Mouse (Mus musculus): ENCODE measurements around the gene Negr1.
A peak's percentile ranks its signal among the peaks of the same experiment; 100 is the strongest.

The Negr1 gene

GRCm38 (mm10) chr3:156796061-156796691 is 234.6 kb downstream of the Negr1 start:
- no peak for DNase-seq (ENCODE audit: low spot score)

DNA sequence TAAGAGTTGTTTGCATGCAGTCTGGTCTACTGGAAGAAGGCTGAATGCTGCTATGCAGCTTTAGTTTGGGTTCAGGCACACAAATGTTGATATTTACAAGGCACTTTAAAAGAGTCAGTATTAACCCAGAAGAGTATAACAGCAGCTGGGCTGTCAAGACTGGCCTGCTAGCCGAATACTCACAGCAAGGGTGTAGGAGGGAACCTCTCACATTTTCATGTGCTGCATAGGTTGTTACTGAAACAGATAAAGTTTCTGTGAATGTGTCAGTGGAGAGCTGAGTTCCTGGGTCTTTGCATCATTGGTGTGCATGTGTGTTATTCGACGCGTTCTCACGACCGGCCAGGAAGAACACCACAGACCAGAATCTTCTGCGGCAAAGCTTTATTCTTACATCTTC is 237.6 kb downstream of the Negr1 start:
- DNase-seq (ENCODE audit: low spot score): no peak

GRCm38 (mm10) chr3:156809836-156810235 is 248.2 kb downstream of the Negr1 start:
- DNase-seq (ENCODE audit: low spot score): no peak

DNA sequence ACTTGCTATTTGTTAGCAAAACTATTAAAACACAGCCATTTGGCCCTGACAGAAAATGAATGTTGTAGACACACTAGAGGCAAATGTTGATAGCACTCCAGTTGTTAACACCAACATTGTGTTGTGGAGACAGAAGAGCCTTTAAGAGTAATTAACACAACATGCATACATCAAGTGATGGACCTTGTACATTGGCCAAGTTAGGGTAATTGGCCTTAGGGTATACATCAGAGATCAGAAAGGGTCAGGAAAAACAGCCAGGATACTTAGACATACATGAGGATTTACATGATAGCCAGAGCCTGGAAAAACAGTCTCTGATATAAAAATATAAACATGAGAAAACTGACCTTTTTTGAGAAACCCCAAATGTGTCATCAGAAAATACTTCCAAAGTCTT is 255.3 kb downstream of the Negr1 start:
- DNase-seq (ENCODE audit: low spot score): no peak

GRCm38 (mm10) chr3:156817452-156817851 is 255.9 kb downstream of the Negr1 start:
- no peak for DNase-seq (ENCODE audit: low spot score)

DNA sequence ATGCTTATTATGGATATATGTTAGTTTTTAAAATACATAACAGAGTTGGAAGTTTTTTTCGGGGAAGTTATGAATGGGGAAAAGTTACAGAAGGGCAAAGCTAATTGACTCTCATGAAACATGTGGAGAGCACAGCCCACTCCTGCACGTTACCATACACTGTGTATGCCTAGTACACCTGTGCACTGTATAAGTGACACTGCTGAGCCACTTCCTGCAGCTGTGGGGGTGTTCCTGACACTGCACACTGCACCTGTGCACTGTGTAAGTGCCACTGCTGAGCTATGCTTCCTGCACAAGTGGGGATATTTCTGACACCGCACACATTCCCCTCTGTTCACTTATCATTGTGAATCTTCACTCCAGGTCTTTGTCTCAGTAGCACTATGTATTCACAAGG is 261.4 kb downstream of the Negr1 start:
- no peak for DNase-seq (ENCODE audit: low spot score)

- DNase-seq (ENCODE audit: low spot score): no peak
These were observed 272.3 kb downstream of the Negr1 start for GRCm38 (mm10) chr3:156833920-156834319.

- DNase-seq (ENCODE audit: low spot score): no peak
These were observed 277.0 kb downstream of the Negr1 start for GRCm38 (mm10) chr3:156838550-156838949.

- DNase-seq (ENCODE audit: low spot score): no peak
These were observed 286.8 kb downstream of the Negr1 start for GRCm38 (mm10) chr3:156848385-156848784.

DNA sequence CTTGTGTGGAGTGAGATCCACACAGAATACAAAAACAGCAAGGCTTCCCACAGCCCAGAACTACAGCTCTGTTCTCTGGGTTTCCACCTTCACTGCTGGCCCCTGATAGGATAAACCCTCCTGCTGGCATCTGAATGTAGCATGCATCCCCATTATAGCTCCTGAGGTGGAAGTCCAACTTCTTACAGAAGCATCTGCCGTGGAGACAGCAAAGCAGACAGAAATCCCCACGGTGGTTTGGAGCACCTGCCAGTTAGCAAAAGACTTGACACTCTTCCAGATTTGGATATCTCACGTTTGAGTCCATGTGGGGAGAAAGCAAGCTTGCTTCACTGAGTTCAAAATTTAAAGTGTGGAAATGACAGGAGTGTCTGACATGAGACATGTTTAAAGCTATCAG is 290.3 kb downstream of the Negr1 start:
- no peak for DNase-seq (ENCODE audit: low spot score)

DNA sequence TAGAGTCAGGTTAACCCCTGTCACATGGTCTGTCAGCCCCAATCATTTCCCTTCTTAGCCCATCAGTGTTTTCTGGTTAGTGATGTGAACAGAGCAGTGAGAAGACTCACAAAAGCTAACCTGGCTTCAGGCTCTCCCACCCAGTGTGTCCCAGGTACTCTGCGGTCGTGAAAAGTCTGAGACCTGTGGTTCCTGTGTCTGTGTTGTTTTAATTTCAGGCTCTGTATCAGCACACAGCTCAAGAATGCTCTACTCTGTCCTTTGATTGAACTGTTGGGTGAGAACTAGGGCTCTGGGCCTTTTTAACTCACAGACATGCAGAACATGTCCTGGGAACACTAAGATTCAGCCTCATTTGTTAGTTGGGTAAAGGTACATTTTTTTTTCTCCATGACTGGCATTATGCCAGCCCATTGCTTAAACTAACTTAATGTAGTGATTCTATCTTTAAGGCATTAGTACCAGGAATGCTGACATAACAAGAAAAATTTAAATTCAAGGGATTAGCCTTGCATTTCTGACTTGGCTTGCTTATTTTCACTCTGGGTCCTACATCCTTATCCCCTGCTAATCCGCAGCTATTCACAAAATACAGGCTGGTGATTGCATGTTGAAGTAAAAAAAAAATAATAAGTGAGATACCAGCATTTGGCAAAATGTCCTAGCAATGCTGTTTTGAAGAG is 308.8 kb downstream of the Negr1 start:
- DNase-seq (ENCODE audit: low spot score): no peak

DNA sequence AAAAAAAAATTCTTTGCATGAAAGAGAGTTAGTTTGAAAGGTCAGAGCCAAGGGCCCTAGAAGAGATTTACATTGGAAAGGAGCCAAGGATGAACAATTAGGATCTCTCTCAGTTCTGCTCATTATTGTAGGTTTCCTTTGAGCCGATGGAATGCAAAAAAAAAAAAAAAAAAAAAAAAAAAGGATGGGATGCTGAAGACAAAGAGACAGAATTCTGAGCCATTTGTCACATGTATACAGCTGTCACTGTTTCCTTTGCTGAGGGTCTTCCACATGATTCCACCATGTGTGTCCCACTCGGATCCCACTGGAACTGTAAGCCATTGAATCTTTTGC is 309.3 kb downstream of the Negr1 start:
- no peak for DNase-seq (ENCODE audit: low spot score)

DNA sequence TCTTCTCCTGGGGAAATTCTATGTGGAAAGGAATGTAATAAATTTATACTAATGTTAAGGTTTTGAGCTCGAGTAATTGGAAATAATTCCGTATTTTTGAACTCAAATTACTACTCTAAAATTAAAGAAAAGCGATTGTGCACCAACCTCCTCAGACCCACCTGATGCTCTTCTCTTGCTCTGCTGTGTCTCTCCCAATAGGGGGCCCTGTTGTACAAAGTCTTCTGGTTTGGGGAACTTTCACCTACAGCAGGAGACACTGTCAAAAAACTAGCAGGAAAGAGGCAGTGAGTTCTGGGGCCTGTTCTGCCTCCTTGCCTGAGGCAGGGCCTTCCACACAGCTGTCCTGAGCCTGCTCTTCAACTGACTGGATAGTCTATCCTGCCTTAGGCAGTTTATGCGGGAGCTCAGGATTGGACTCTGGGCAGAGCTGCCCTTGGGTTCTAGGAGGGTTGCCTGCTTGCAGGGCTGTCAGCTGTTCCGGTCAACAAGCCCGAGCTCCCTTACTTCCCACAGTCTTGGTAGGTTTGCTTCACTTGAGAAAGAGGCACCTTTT is 310.1 kb downstream of the Negr1 start:
- DNase-seq (ENCODE audit: low spot score): peak; percentile 38

- DNase-seq (ENCODE audit: low spot score): no peak
These were observed 315.0 kb downstream of the Negr1 start for GRCm38 (mm10) chr3:156876551-156876950.

DNA sequence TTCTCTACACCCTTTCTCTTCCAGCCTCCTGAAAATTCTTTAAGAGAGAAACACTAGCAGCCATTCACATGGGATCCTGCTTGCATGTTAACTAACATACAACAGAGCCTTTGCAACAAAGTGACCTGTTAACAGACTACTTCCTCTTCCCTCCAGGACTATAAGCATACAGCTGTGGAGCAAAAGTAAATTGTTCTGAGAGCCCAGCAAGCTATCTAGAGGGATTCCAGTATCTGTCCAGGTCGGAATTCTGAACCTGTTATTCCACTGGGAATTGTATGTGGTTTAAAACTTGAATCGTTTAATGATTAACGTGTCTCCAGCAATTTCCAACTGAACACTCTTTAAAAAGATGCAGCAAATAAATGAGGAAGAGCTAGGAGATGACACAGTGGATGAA is 320.5 kb downstream of the Negr1 start:
- no peak for DNase-seq (ENCODE audit: low spot score)

DNA sequence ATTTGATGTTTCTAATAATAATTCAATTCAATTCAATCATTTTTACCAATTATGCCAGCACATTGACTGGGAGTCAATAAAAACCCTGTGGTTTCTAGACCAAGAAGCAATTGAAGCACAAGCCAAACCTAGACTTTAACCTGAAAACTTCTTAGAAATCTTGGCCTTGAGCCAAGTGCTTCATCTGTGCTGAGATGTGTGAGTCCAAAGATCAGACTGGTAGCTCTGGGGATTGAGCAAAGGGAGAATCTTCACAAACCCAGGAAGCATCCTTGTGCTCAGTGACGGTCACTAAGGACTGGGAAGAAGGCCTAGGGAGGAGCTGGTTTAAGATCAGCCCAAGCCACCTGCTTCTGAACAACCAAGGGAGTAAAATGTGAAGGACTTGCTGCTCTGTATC is 322.3 kb downstream of the Negr1 start:
- DNase-seq (ENCODE audit: low spot score): no peak

- no peak for DNase-seq (ENCODE audit: low spot score)
These were observed 324.1 kb downstream of the Negr1 start for GRCm38 (mm10) chr3:156885689-156886088.

DNA sequence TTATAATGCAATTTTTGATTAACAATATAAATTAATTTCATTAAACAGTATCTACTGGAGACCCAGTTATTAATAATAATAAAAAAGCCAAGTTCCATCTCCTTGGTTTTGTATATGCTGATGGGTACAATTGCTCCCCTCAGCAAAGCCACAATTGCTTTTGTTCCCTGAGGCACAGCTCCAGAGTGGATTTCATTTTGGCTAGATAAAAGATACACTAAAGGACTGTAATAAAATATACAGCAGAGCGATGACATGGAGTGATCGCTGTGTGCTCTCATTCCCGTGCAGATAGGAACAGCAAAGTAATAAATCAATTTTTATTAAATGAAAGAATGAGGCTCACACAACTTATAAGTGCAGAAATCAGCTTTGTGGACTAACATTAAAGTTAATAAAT is 325.3 kb downstream of the Negr1 start:
- no peak for DNase-seq (ENCODE audit: low spot score)

DNA sequence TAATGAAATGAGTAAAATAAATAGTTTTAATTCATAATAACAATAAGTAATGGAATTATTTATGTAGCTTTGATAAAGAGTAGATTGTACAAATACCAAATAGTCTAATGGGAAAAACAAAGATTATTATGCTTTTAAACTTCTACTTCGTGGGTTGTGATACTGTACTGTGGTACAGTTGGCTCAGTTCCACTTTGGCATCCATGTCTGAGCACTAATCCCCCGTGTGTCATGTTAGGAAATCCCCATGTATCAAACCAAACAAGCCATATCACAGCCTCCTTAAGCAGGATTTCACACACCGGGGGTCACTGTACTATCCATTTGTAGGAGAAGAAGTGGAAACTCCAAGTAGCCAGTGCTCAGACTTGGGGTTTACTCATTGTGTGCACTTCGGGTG is 329.4 kb downstream of the Negr1 start:
- DNase-seq (ENCODE audit: low spot score): no peak

DNA sequence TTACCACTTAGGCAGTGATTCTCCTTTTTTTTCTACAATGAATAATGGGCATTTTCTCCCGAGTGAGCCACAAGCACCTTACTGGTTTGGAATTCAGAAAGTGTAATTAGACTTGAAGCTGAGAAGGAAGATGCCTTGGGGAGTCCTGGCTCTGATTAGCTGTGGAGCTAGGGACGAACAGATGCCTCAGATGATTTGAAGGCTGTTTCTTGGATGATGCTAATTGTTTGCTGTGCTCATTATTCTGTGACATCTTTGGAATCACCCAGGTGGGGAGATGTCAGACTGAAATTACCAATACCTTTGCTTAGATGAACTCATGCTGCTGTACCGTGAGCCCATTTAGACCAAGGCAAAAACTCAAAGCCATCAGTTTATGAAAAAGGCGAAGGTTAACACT is 333.7 kb downstream of the Negr1 start:
- DNase-seq (ENCODE audit: low spot score): no peak

DNA sequence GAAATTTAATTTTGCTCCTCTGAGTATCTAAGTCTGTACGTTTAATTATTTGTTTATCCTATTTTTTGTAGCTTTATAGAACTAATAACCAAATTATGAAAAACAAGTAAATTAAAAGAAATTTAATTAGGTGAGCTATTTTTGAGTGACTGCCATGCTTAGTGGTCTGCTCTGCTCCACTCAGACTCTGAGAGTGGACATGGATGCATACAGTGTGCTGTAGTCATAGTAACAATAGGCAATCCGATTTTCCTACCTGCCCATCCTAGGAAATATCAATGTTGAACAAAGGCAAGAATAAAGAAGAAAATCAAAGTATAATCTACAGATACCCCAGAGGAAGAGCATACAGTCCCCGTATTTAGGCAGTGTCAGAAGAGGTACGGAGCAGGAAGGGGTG is 334.5 kb downstream of the Negr1 start:
- no peak for DNase-seq (ENCODE audit: low spot score)

GRCm38 (mm10) chr3:156896552-156896951 is 335.0 kb downstream of the Negr1 start:
- no peak for DNase-seq (ENCODE audit: low spot score)

GRCm38 (mm10) chr3:156901140-156901539 is 339.5 kb downstream of the Negr1 start:
- no peak for DNase-seq (ENCODE audit: low spot score)
